Mouse (Mus musculus) fat pad, adult 2 months (tissue): Measurements from ENCODE around the gene Lyzl4.

Experiments
- DNase-seq: peaks from one replicate; pipeline ENCODE4 v3.0.0-alpha.2; 2011; ENCODE audit warnings: low read depth, low spot score; ENCODE audit errors: extremely low read depth

Gene Lyzl4

GRCm38 (mm10) chr9:121653668-121654067 is 11.8 kb upstream of the Lyzl4 start:
- DNase-seq: peak; percentile 81

- DNase-seq: peak; percentile 81
Observed at GRCm38 (mm10) chr9:121647026-121647425, 5.1 kb upstream of the Lyzl4 start.

GRCm38 (mm10) chr9:121644855-121645254 is 3.0 kb upstream of the Lyzl4 start:
- no peak for DNase-seq

- no peak for DNase-seq
Observed at GRCm38 (mm10) chr9:121642401-121643181, 695 bp upstream of the Lyzl4 start, which contains the start of gene Vipr1. Gene Vipr1 (plus strand): TSS chr9:121642716.

- DNase-seq: no peak
Observed at GRCm38 (mm10) chr9:121641235-121641915, 521 bp downstream of the Lyzl4 start.

- DNase-seq: no peak
Observed at GRCm38 (mm10) chr9:121639790-121640189, 2.1 kb downstream of the Lyzl4 start.

- DNase-seq: no peak
Observed at GRCm38 (mm10) chr9:121635835-121636576, 5.9 kb downstream of the Lyzl4 start.

- no peak for DNase-seq
Observed at GRCm38 (mm10) chr9:121633306-121633705, 8.6 kb downstream of the Lyzl4 start.

- DNase-seq: no peak
Observed at GRCm38 (mm10) chr9:121632891-121633290, 9.0 kb downstream of the Lyzl4 start.

GRCm38 (mm10) chr9:121631946-121632345 is 9.9 kb downstream of the Lyzl4 start:
- no peak for DNase-seq

- no peak for DNase-seq
Observed at GRCm38 (mm10) chr9:121630627-121631026, 11.3 kb downstream of the Lyzl4 start.

GRCm38 (mm10) chr9:121624920-121625319 is 17.0 kb downstream of the Lyzl4 start:
- peak; percentile 61 for DNase-seq

GRCm38 (mm10) chr9:121623235-121623634 is 18.7 kb downstream of the Lyzl4 start:
- DNase-seq: peak; percentile 68

GRCm38 (mm10) chr9:121619441-121619840 is 22.5 kb downstream of the Lyzl4 start:
- peak; percentile 87 for DNase-seq

- no peak for DNase-seq
Observed at GRCm38 (mm10) chr9:121616471-121616870, 25.4 kb downstream of the Lyzl4 start.

GRCm38 (mm10) chr9:121614241-121614757 is 27.6 kb downstream of the Lyzl4 start:
- peak; percentile 74 for DNase-seq

GRCm38 (mm10) chr9:121613192-121613591 is 28.7 kb downstream of the Lyzl4 start:
- no peak for DNase-seq

- DNase-seq: peak; percentile 95
Observed at GRCm38 (mm10) chr9:121609381-121609780, 32.5 kb downstream of the Lyzl4 start.

GRCm38 (mm10) chr9:121606498-121607096 is 35.3 kb downstream of the Lyzl4 start:
- DNase-seq: no peak

GRCm38 (mm10) chr9:121605414-121606278 is 36.2 kb downstream of the Lyzl4 start:
- DNase-seq: no peak
